Mouse (Mus musculus): ENCODE results near the gene Chic2.

DNA sequence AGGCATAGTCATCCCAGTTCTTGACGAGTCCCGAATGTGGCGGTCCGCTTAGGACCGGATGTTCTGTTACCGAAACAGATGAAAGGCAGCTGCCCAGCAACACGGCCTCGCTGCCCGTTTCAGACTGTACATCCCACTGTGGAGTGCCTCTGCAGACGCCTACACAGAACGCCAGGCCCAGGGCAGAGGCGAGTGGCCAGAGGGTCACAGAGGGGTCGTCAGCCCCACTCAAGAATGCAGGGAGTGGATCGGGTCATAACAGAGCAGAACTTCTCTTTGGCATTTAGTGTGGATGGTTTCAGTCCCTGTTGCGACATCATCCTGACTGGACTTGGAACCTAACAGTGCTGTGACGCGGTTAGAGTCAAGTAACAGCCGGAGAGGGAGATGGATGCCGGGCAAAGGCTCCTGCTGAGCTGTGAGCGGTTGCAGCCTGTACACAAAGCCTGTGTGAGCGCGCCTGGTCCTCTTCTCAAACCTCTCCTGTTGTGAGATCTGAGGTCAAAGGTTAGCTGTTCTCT, 70.5 kb downstream of the Chic2 start:
- TF ChIP-seq CTCF (IDR thresholded peaks at IDR 0.05; ENCODE audit: borderline replicate concordance, insufficient read depth, low read length) (no peak), POLR2A (IDR thresholded peaks at IDR 0.05; ENCODE audit: low read depth, low read length) (peak; percentile 37)

All from embryonic fibroblast, embryonic 13.5 days (primary cell).